Mouse (Mus musculus) erythroblast, adult 5-6 weeks (primary cell): ENCODE data around the gene Pepd. TPM values are rescaled to one million over a fixed set of nuclear protein-coding genes. Genes with fewer than 3 reads are reported as not detected.

Experiments used
- ATAC-seq: replicated peaks from 2 replicates; pipeline ENCODE4 v1.8.0; 2016; ENCODE audit warnings: moderate number of reproducible peaks, mild to moderate bottlenecking, moderate TSS enrichment, inconsistent platforms; ENCODE audit not compliant: poor library complexity, low FRiP score, severe bottlenecking
- total RNA-seq, 2 experiments: library from RNA; stranded (forward) in 1 of 2; stranded (reverse) in 1 of 2; fragments of 150-400 nt in 1 of 2; fragments of 200-764, 138-1000 nt in 1 of 2; gene quantifications; 2 replicates each; pipeline versions ENCODE4 v1.2.3 to v1.2.4; 2015 to 2017; ENCODE audit warnings: low replicate concordance in 2 of 2

The Pepd gene
- total RNA-seq, 2 experiments from 2014 or later, result 28.1 to 59.6 TPM

GRCm38 (mm10) chr7:35044719-35045118 lies 132.5 kb downstream of the Pepd start:
- ATAC-seq, result no peak

- ATAC-seq, result no peak
Observed at GRCm38 (mm10) chr7:35046091-35046490, 133.9 kb downstream of the Pepd start.

GRCm38 (mm10) chr7:35050540-35050939 lies 138.4 kb downstream of the Pepd start:
- ATAC-seq, result no peak

- no peak for ATAC-seq
Observed at GRCm38 (mm10) chr7:35053161-35053560, 141.0 kb downstream of the Pepd start.

- ATAC-seq, result no peak
Observed at GRCm38 (mm10) chr7:35054286-35054685, 142.1 kb downstream of the Pepd start.

GRCm38 (mm10) chr7:35054977-35055618 lies 142.9 kb downstream of the Pepd start:
- no peak for ATAC-seq

- ATAC-seq, result peak; percentile 35
Observed at GRCm38 (mm10) chr7:35055619-35056435, 143.6 kb downstream of the Pepd start.

- peak; percentile 96 for ATAC-seq
Observed at GRCm38 (mm10) chr7:35056436-35056864, 144.3 kb downstream of the Pepd start, which contains the start of gene Cebpg. TSS of gene Cebpg (minus strand) at chr7:35056573.

GRCm38 (mm10) chr7:35056999-35057398 lies 144.8 kb downstream of the Pepd start:
- ATAC-seq, result peak; percentile 9; the same call in 1 of the 2 replicates

- ATAC-seq, result no peak
Observed at GRCm38 (mm10) chr7:35057569-35057968, 145.4 kb downstream of the Pepd start.

- ATAC-seq, result no peak
Observed at GRCm38 (mm10) chr7:35058329-35058728, 146.2 kb downstream of the Pepd start.

- no peak for ATAC-seq
Observed at GRCm38 (mm10) chr7:35059467-35059866, 147.3 kb downstream of the Pepd start.

GRCm38 (mm10) chr7:35064286-35065258 lies 152.4 kb downstream of the Pepd start:
- no peak for ATAC-seq

- no peak for ATAC-seq
Observed at GRCm38 (mm10) chr7:35065958-35066357, 153.8 kb downstream of the Pepd start.

- no peak for ATAC-seq
Observed at GRCm38 (mm10) chr7:35066640-35067212, 154.5 kb downstream of the Pepd start.

GRCm38 (mm10) chr7:35076645-35077044 lies 164.5 kb downstream of the Pepd start:
- ATAC-seq, result no peak

- no peak for ATAC-seq
Observed at GRCm38 (mm10) chr7:35080843-35081338, 168.7 kb downstream of the Pepd start.

GRCm38 (mm10) chr7:35081406-35082104 lies 169.4 kb downstream of the Pepd start:
- ATAC-seq, result no peak
